Mouse (Mus musculus) heart, adult 11 months (tissue): Measurements from ENCODE around the gene 1700061G19Rik.
"Not testable (repeated sequence)": the region's sequence is repeated elsewhere in the genome, so short reads cannot be mapped to it uniquely, and the experiment has no call there.

Experiments
- DNase-seq: peaks from one replicate; pipeline ENCODE4 v3.0.0; 2022

1700061G19Rik gene

GRCm38 (mm10) chr17:56872512-56872911, 2.8 kb upstream of the 1700061G19Rik start:
- no peak for DNase-seq

DNA sequence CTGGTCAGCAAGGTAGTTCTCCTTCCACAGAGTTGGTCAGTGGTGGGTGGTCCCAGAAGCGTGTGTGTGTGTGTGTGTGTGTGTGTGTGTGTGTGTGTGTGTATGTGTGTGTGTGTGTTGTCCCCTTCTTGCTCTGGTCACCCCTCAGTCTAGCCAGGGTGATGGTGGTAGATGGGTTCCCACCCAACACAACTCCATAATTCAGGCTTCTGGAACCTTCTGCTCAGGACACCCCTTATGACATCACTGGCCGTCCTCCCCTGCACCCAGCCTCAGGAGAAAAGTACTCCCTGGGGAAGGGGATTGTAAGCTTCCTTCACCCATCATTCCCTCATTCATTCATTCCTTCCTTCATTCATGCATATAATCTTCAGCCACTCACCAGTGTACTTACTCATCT, 1.0 kb upstream of the 1700061G19Rik start, which contains the start of gene Acsbg2:
TSS of gene Acsbg2 (minus strand) at position 211 of the 400 bp plus-strand sequence.
- DNase-seq = peak; percentile 60

DNA sequence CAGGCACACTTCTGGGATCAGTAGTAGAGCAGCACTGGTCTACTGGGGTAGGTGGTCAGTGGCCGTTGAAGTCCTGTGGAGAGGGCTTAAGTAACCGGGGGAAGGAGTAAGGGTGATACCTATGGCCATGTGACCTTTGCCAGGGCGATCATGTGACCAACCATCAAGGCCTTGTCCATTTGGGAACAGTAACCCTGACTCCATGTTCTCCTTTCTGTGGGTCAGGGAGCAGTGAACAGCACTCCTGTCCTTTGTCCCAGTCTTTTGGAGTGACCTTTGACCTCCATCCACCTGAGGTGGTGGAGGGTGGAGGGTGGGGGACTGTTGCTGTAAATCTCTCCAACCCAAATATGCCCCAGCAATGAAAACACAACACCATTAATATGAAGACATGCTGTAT, 1.2 kb downstream of the 1700061G19Rik start:
- DNase-seq = peak; percentile 68

- DNase-seq = no peak
Measured at GRCm38 (mm10) chr17:56876981-56877380, 1.7 kb downstream of the 1700061G19Rik start.

- peak; percentile 82 for DNase-seq
Measured at GRCm38 (mm10) chr17:56877426-56877825, 2.1 kb downstream of the 1700061G19Rik start.

DNA sequence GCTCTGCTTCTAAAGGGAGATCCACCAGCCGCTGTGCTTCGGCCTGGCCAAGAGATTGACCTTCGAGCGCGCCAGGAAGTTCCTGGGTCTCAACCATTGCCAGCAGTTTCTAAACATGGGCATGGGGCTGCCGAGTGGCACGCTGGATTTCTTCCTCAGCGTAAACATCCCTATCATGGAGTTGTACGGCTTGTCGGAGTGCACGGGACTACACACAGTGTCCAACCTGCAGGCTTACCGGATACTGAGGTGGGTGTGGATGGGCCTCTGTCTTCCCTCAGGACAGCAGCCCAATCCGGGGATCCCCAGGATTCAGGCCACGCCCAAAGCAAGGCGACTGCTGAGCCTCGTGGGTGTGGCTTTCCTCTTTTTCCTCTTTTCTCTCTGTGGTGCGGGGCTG, 8.3 kb downstream of the 1700061G19Rik start:
- DNase-seq = peak; percentile 94

GRCm38 (mm10) chr17:56884331-56884730, 9.1 kb downstream of the 1700061G19Rik start:
- peak; percentile 89 for DNase-seq

DNA sequence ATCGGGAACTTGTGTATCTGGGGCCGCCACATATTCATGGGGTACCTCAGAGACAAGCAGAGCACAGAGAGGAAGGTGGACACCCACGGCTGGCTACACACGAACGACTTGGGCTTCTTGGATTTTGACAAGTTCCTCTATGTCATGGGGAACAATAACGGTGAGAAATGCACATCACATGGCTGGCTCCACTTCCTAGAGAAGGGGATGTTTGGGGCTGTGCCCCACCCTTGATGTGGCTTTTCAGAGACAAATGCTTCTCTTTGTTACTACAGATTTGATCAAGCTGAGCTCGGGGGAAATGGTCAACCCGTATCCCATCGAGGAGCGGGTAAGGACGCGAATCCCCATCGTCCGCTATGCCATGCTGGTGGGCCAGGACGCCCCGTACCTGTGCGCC, 9.5 kb downstream of the 1700061G19Rik start:
- no peak for DNase-seq

- no peak for DNase-seq
Measured at GRCm38 (mm10) chr17:56888050-56888449, 12.8 kb downstream of the 1700061G19Rik start.

DNA sequence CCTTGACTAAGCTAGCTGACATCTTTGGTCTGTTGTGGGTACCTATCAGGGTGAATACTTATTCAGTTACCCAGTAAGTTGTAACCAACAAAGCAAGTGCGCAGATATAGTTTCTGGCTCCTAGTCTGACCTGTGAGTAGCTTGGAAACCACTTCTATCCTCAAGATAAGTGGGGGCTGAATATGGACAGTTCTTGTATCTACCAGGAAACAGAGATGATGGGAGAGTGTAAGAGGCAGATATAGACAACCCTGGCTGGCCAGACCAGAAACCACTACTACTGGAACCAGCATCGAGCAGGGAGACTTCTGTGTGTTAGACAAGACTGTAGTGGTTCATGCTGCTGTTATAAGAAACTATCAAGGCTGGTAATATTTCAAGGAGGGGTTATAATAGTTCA, 14.7 kb downstream of the 1700061G19Rik start:
- no peak for DNase-seq

- DNase-seq = no peak
Measured at GRCm38 (mm10) chr17:56895368-56895918, 20.2 kb downstream of the 1700061G19Rik start.

DNA sequence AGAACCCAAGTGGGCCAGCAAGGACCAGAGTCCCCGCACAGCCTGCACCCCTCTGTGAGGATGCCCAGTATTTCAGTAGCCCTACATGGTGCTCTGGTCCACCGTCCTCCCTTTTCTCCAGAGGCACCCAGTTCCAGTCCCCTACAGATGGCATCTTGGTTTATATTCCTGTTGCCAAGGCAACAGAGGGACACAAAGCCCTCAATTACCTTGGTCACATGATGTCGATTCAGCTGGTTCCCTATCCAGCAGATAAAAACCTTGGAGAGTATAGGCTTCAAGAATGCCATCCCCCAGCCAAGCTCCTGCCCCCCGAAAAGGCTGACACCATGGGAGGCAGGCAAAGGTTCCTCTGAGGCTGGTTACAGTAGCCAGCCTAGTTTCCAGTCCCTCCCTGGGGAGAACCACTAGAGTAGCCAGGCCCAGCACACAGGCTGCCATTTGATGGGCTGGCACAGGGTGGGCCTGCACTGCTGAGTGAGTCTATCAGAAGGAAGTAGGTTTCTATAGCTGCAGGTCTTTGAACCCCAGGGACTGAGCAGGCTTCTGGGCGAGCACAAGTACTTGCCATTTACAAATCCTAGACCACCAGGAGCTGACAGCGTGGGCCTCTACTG, 21.3 kb downstream of the 1700061G19Rik start:
- no peak for DNase-seq

GRCm38 (mm10) chr17:56897630-56898195, 22.4 kb downstream of the 1700061G19Rik start:
- peak; percentile 94 for DNase-seq

- DNase-seq = no peak
Measured at GRCm38 (mm10) chr17:56902698-56903097, 27.4 kb downstream of the 1700061G19Rik start.

GRCm38 (mm10) chr17:56906166-56906565, 30.9 kb downstream of the 1700061G19Rik start:
- no peak for DNase-seq

- DNase-seq = no peak
Measured at GRCm38 (mm10) chr17:56907096-56907495, 31.8 kb downstream of the 1700061G19Rik start.

GRCm38 (mm10) chr17:56907887-56908286, 32.6 kb downstream of the 1700061G19Rik start:
- DNase-seq = no peak

DNA sequence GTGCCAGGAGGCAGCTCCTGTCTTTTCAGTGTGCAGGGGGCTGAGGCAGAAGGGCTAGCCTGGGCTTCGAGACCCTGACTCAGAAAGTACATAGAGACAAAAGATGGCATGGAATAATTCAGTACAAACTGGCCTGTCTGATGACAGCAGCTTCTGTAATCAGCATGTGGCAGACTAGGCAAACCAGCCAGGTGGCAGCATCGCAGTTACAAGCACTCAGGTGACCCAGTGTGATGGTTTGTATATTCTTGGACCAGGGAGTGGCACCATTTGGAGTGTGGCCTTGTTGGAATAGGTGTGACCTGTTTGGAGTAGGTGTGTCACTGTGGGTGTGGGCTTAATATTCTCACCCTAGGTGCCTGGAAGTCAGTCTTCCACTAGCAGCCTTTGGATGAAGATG, 34.5 kb downstream of the 1700061G19Rik start:
- DNase-seq = not testable (repeated sequence)

DNA sequence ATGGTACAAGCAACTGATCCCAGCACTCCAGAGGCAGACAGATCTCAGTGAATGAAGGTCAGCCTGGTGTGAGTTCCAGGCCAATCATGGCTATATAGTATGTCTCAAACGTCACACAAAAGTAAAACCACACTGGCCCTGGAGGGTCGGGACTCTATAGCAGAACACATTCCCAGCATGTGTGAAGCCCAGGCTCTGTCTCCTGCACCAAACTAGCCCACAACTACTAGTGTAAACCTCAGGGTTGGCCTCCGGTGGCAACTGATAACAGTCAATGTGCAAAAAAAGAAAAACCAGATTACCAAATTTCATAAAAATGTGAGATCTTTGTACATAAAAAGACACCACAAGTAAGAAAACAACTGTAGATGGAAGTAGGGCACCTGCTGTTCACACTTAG, 37.7 kb downstream of the 1700061G19Rik start:
- DNase-seq = no peak

GRCm38 (mm10) chr17:56913444-56913843, 38.2 kb downstream of the 1700061G19Rik start:
- DNase-seq = no peak

DNA sequence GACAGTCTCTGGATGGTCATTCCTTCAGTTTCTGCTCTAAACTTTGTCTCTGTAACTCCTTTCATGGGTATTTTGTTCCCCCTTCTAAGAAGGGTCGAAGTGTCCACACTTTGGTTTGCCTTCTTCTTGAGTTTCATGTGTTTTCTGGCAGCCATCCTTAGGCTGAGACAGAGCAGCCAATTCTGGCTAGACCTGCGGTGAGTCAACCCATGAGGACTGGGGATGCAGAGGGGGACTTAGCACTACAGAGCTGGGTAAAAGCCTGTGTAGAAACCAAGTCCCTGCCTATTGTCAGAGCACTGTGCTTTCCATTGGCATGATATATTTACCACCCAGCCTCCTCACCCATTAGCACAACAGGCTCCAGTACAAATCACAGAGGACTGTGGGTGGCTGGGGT, 41.9 kb downstream of the 1700061G19Rik start:
- DNase-seq = no peak

DNA sequence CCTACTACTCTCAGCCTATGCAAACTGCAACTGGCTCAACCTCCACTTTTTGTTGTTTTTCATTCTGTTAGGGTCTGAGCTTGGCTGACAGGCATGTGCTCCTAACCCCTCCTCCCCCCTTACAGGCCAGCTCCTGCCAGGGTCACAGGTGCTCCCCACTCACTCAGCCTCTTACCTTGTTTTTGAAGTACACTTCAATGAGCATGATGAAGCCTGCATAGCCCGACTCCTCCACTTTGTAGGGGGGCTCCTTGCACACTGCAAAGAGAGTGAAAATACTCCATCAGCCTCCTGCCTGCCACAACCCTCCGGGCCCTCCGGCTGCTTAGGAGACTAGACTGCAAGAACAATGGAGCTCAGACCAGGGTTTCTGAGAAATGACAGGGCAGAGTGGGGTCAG, 44.4 kb downstream of the 1700061G19Rik start:
- peak; percentile 78 for DNase-seq

DNA sequence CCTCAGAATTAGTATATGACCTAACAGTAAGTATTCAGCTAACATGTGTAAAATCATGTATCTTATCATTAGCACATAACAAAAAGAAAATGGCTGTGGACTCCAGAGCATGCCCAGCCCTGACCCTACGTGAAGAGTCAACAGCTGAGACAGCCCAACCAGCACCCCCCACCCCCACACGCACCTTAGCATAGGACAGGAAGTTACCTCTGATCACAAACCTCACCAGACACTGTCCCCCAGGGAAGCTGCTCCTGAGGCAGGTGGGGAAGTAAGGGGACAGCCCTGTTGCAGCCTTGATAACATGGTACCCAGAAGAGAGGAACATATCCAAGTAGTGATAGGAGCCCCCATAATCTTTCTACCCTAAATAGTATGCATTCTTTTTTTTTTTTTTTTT, 50.7 kb downstream of the 1700061G19Rik start:
- DNase-seq = peak; percentile 55

DNA sequence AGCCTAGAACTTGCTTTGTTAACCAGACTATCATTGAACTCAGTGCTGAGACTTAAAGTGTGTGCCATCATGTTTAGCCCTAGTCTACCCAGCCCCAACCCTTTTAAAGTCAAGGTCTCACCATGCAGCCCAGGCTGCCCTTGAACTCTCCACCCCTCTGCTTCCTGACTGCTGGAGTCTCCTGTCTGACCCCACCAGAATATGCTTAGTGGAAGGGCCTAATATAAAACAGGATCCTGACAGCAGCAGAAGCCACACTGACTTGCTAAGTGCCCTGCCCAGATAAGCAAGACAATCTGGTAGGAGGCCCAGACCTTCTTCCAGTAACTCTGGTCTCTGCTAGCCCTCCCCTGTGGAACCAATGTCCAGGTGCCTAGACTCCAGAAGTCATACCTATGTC, 53.8 kb downstream of the 1700061G19Rik start:
- DNase-seq = peak; percentile 77

DNA sequence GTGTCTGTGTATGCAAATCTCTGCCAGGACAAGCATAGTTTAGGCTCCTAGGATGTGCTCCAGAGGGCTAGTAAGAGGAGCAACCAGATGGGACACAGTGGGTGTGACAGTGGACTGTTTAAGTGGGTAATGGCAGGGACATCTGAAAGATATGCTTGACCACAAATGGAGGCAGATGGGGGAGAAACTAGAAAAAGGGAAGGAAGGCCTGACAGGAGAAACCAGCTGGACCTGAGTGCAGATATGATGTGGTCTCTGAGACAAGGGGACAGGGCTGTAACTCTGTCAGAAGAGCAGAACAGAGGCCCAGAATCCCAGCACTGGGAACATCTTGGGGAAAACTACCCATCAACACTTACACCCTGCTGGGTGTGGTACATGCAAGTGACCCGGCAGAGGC, 54.3 kb downstream of the 1700061G19Rik start:
- DNase-seq = peak; percentile 82
